Mouse (Mus musculus) cerebellum, adult 18-20 months (tissue): ENCODE measurements around the gene Icam5.
"Not testable (repeated sequence)": the region's sequence is repeated elsewhere in the genome, so short reads cannot be mapped to it uniquely, and the experiment has no call there.

ENCODE experiments used
- DNase-seq, 2 experiments: peaks; one replicate each; pipeline ENCODE4 v3.0.0; 2021

The Icam5 gene

DNA sequence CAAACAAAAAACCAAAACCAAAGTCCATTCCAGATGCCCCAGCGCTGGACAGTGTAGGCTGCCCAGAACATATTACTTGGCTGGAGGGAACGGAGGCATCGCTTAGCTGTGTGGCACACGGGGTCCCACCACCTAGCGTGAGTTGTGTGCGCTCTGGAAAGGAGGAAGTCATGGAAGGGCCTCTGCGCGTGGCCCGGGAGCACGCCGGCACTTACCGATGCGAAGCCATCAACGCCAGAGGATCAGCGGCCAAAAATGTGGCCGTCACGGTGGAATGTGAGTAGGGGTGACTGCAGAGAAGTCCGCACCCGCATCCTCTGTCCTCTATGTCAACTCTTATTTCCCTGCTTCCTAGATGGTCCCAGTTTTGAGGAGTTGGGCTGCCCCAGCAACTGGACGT, 4.3 kb downstream of the Icam5 start:
- no peak for DNase-seq

DNA sequence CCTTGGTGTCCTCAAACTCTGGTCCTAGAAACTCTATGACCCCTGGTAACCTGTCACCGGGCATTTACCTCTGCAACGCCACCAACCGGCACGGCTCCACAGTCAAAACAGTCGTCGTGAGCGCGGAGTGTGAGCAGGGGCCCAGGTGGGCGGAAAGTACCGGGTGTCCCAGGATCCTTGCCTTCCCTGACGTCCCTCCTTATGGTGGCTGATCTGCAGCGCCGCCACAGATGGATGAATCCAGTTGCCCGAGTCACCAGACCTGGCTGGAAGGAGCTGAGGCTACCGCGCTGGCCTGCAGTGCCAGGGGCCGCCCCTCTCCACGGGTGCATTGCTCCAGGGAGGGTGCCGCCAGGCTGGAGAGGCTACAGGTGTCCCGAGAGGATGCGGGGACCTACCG, 4.8 kb downstream of the Icam5 start:
- DNase-seq: no peak

DNA sequence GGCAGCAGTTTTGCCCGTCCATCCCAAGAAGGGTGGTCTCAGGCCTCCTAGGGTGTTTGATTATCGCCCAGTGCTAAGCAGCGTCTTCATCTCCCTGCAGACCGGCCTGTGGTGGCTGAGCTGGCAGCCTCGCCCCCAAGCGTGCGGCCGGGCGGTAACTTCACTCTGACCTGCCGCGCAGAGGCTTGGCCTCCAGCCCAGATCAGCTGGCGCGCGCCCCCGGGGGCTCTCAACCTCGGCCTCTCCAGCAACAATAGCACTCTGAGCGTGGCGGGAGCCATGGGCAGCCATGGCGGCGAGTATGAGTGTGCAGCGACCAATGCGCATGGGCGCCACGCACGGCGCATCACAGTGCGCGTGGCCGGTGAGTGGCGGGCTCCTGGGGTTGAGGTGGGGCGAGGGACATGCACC, 5.6 kb downstream of the Icam5 start:
- DNase-seq: no peak

DNA sequence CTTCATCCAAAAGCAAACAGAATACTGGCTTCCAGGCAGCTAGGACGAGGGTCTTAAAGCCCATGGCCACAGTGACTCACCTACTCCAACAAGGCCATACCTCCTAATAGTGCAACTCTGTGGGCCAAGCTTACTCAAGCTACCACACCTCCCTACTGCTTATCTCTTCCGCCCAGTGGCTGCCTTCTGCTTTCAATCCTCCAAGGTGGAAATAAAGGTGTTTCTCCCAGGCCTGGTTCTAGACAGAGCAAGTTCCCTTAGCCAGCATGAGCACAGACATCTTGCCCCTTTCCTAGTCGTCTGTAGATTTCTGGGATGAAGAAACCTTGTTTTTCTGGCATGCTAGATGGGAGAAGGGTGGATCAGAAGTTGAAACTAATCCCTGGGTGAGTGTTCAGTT, 7.9 kb downstream of the Icam5 start:
- no peak for DNase-seq

DNA sequence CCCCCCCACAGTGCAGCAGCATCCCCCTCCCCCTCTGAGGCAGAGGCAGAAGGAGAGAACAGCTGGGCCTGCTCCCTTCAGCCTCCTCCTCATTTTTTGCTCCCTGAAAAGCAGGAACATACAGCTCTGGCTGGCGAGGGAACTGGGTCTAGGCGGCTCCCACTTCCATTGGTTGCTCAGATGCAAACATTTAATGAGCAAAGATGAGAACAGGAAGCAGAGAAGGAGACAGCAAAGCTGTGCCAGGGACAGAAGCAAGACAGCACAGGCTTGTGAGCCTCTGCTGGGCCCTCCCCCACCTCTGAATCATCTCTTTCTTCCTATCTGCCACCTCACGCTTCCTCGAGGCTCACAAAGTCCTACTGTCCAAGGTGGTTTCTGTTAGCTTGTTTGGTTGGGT, 9.4 kb downstream of the Icam5 start:
- DNase-seq: no peak

DNA sequence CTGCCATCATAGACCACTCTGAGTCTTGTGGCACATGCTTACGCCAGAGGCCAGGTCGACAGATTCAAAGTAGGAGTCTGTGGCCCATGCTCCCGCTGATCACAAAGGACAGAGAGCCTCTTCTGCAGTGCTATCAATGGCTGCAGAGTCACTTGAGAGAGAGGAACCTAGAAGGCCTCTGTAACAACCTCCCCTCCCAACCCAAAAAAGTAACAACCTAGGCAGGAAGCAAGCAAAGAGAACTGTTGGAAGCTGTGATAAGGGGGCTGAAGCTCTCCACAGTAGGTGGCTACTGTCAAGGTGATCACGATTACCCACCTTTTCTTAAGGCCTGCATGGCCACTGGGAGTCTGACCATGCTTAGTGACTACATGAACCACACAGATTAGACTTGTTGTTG, 11.7 kb downstream of the Icam5 start:
- no peak for DNase-seq

DNA sequence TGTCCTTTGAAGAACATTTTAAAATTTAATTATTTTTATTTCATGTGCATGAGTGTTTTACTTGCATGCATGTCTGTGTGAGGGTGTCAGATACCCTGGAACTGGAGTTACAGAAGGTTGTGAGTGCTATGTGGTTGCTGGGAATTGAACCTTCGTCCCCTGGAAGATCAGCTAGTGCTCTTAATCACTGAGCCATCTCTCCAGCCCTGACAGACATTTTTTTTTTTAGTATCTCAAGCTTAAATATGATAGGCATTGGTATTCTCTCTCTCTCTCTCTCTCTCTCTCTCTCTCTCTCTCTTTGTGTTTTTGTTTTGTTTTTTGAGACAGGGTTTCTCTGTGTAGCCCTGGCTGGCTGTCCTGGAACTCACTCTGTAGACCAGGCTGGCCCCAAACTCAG, 12.9 kb downstream of the Icam5 start:
- DNase-seq: not testable (repeated sequence)

DNA sequence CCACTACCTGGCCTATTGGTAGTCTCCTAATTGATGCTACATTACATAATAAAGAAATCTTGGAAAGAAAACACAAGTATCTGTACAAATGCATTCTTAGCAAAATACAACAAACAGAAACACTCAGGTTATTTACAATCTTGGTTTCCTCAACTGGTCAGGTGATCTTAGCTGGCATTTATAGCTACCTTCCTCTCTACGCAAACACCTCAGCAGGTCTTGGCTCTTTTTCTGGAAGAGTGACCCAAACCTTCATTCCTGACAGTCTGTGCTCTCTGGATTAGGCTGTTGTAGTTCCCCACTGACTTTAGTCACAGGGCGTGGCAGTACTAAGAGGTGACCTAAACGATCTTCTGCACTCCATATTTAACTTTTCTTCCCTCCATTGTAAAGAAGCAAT, 13.4 kb downstream of the Icam5 start:
- DNase-seq: no peak

DNA sequence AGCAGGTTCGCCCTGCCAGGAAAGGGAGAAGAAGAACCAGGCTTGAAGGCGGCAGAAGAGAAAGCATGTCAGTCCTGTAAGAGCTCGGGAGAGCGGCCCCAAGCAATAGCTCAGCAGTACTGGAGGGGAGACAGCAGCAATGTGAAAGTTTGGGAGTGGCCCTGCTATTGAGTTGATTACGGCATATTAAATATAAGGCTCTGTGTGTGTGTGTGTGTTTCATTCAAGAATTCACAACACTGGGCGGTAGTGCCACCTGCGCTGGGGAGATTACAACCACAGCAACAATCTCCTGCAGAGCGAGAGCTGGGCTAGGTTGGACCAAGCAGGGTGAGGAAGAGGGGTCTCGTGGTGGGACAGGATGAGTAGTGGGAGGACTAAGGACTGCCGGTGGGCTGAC, 19.7 kb downstream of the Icam5 start:
- no peak for DNase-seq

DNA sequence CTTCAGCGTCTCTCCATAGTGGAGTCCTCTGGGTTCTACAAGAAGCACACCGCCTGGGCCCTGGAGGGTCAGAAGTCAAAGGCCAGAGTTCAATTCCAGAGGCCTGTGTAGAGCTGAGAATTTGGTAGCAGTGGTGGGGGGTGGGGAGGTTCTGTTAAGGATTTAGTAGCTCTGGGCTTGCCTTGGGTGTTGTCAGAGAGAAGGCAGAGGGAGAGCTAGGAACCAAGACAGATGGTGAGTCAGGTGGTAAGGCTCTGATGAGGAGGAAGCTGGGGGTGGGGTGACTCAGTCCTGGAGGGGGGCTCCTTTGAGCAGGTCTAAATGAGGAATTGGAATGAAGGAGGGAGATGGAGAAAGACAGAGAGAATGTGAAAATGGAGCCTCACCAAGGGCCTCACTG, 31.1 kb downstream of the Icam5 start:
- DNase-seq: no peak

DNA sequence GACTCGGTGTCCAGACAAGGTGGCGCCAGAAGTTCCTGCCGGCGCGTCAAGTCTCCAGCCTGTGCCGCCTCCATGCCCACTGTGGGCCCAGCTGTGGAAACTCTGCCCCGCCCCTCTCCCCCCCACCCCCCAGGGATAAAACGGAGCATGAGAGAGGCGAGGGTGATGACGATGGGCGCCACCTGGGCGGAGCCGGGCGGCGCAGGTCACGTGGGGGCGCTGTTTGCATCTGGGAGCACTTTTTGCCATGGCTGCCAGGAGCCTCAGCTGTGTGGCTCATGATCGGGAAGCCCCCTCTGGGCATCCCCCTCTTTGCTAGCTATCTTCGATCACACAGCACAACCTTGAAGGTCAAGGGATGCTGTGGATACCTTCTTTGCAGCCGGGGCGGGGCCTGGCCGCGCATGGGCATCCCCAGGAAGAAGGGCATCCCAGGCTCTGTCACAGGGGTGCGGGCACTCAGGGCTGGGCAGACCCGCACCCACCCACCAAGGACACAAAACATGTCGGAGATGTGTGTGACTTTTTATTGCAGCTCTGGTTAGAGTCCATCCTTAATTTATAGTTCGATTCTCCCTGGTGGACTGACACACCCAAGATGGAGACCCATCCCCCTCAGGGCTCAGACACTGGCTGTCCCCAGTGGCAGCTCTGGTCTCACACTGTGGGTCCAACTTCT, 35.3 kb downstream of the Icam5 start, which contains the start of gene Zglp1:
Gene Zglp1 (minus strand): TSS at position 88 of the 679 bp plus-strand sequence.
- no peak for DNase-seq

DNA sequence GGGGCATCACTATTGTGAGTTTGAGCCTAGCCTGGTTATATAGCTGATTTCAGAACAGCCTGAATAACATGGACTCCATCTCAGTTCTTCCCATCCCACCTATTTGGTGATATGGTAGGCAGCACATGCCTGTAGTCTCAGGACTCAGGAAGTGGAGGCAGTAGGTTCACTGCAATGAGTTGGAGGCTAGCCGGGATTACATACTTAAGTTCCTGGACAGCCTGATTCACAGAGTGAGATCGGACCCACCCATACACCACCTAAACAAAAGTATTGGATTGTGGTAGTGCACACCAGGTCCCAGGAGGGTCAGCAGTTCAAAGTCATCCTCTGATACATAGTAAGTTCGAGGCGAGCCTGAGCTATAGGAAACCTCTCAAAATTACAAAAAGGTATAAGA, 40.8 kb downstream of the Icam5 start:
- DNase-seq: no peak

DNA sequence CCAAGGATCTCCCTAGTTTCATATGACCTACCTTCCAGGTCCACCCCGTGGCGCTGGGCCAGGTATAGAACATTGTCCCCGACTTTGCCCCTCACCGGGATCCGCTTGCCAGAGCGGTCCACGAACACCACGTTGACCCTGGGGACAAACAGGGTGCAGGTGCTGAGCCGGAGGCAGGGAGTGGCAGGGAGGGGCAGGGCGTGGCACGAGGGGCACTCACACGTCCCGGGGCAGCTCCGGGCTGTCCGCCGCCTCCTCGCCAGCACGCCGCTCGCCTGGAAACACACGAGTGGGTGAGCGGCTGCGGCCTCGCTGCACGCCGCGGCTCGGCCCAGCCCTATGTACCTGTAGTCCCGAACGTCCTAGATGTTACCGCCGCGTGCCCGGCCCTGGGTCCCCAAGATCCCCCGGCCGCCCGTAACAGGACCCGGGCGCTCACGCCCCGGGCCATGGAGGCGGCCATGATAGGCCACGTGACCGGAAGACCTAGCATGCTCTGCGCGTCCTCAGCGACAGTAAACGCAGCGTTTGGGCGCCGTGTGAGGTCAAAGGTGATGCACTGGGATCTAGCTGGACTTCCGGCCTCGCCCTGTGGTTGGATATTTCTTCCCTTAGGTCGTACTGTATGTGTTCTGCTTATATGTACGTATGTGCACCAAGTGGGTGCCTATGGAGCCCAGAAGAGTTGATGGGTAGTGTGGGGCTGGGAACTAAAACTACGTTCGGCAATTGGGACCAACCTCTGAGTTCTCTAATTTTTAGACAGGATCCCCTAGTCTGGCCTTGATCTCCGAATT, 41.4 kb downstream of the Icam5 start, which contains the start of the genes Gm49373 and Fdx1l:
Gene Gm49373 (minus strand): TSS at position 53 of the 797 bp plus-strand sequence.
Gene Fdx1l (minus strand): TSS at position 571 of the 797 bp plus-strand sequence.
- peak; percentile 89 to 93 for DNase-seq

DNA sequence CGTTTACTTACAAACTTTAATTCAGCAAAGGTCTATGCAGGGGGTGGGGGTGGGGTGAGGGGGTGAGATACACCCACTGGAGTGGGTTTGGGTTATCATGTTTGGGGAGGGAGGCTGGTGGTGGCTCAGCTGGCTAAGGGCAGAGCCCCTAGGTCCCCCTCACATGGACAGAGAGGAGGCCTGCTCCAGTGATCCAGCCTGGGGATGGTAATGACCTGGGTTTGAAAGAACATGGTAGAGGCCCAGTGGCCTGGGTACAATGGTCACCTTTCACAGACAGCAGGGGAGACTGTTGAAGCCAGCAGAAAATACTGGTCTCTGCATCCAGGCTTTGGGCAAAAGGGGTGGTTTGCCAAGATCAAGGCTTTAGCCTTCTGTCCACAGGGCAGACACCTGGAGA, 42.3 kb downstream of the Icam5 start:
- no peak for DNase-seq

DNA sequence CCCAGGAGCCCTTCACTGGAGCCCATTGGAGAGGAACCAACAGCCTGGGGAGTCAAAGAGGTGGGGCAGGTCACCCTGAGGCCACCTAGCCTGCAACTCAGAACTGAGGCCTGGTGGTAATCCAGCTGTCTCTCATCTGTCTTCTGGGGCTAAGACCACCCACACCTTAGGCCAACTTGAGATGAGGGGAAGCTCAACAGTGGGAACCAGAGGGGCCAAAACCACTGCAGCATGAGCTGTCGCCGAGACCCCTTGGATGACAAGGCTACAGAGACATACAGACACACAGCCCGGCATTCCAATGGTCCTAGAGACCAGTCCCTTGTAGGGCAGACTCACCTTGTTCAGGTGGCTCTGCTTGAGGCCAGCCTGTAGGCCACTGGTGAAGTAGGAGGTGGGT, 43.8 kb downstream of the Icam5 start:
- no peak for DNase-seq

DNA sequence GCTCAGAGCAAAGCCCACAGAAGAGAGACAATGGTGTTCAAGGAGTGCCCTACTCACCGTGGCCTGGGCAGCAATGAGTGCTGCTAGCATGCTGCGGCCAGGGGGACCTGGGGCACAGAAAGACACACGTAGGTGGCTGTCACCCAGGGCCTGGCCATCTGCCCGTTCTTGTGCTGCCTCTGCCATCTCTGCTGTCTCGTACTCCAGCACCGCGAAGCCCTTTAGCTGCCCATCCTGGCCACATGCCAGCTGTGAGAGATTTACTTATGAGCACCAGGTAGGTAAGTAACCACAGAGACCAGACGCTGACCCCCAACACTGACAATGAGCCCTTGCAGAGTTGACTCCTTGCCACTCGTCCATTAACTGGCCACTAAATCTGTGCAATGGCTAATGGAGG, 49.3 kb downstream of the Icam5 start:
- DNase-seq: peak in 1 of 2 experiments; percentile 35

DNA sequence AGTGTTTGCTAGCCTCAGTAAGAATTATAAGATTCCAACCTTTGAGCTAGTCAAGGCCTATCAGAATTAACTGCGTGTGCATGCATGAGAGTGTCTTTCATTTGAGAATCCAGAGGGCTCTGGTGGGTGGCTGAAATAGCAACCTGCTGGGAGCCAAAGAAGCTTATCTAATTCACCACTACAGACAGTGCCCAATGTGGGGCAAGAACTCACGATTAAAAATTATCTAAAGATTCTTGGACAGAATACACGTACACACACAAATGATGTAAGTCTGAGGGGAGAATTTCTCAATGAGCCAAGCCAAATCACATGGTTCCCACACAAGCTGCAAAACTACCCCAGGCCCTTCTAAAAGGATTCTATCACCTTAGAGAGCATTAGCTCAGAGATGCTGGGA, 51.5 kb downstream of the Icam5 start:
- DNase-seq: no peak
